Mouse (Mus musculus): Measurements from ENCODE around the gene Dbil5. TPM values are rescaled to one million over a fixed set of nuclear protein-coding genes. Genes with fewer than 3 reads are reported as not detected.
"Not testable (repeated sequence)": the region's sequence is repeated elsewhere in the genome, so short reads cannot be mapped to it uniquely, and the experiment has no call there.

Dbil5 gene
- total RNA-seq, 2 experiments from 2014 or later, result 1.5 to 2.2 TPM

GRCm38 (mm10) chr11:76201761-76202674, 15.4 kb upstream of the Dbil5 start:
- intact Hi-C loops (cut with DNase I), result loop anchor here (1.0 kb wide), 1 partner anchor 23 kb away; the partner anchor contains the start of genes Fam57a and Vps53
- Histone ChIP-seq H3K27ac (peak overlapping the region; percentile 79), H3K4me3 (peak overlapping the region; percentile 76)
- TF ChIP-seq CTCF (IDR thresholded peaks at IDR 0.05), result no peak
- DNase-seq (ENCODE audit: extremely low spot score in 1 of 2, low spot score in 2 of 2), result peak; percentile 85 to 89

GRCm38 (mm10) chr11:76206793-76207192, 10.6 kb upstream of the Dbil5 start:
- TF ChIP-seq CTCF (IDR thresholded peaks at IDR 0.05), result no peak
- H3K4me3 ChIP-seq, result no peak overlapping the region
- intact Hi-C loops (cut with DNase I), result no loop called here
- DNase-seq (ENCODE audit: extremely low spot score in 1 of 2, low spot score in 2 of 2), result no peak
- no peak overlapping the region for H3K27ac ChIP-seq

- intact Hi-C loops (cut with DNase I), result no loop called here
- no peak for DNase-seq (ENCODE audit: extremely low spot score in 1 of 2, low spot score in 2 of 2)
- no peak overlapping the region for H3K27ac ChIP-seq
- no peak for TF ChIP-seq CTCF (IDR thresholded peaks at IDR 0.05)
- no peak overlapping the region for H3K4me3 ChIP-seq
These were observed 7.0 kb upstream of the Dbil5 start for GRCm38 (mm10) chr11:76210228-76210985.

GRCm38 (mm10) chr11:76211595-76211994, 5.8 kb upstream of the Dbil5 start:
- H3K4me3 ChIP-seq; H3K27ac ChIP-seq; DNase-seq (ENCODE audit: extremely low spot score in 1 of 2, low spot score in 2 of 2); intact Hi-C loops (cut with DNase I): not testable (repeated sequence)

GRCm38 (mm10) chr11:76213841-76214240, 3.6 kb upstream of the Dbil5 start:
- TF ChIP-seq CTCF (IDR thresholded peaks at IDR 0.05), result no peak
- H3K27ac ChIP-seq, result no peak overlapping the region
- no peak for DNase-seq (ENCODE audit: extremely low spot score in 1 of 2, low spot score in 2 of 2)
- intact Hi-C loops (cut with DNase I), result no loop called here
- no peak overlapping the region for H3K4me3 ChIP-seq

- intact Hi-C loops (cut with DNase I), result no loop called here
- H3K27ac ChIP-seq, result no peak overlapping the region
- no peak for DNase-seq (ENCODE audit: extremely low spot score in 1 of 2, low spot score in 2 of 2)
- H3K4me3 ChIP-seq, result no peak overlapping the region
- TF ChIP-seq CTCF (IDR thresholded peaks at IDR 0.05), result no peak
These were observed 2.4 kb upstream of the Dbil5 start for GRCm38 (mm10) chr11:76215011-76215410.

- intact Hi-C loops (cut with DNase I), result no loop called here
These were observed 1.3 kb upstream of the Dbil5 start for GRCm38 (mm10) chr11:76216049-76216540.

GRCm38 (mm10) chr11:76216681-76217389, 573 bp upstream of the Dbil5 start:
- TF ChIP-seq CTCF (IDR thresholded peaks at IDR 0.05), result no peak
- intact Hi-C loops (cut with DNase I), result no loop called here

More at GRCm38 (mm10) chr11:76216049-76216540, 1.3 kb upstream of the Dbil5 start:
- no peak overlapping the region for H3K4me3 ChIP-seq
- TF ChIP-seq CTCF (IDR thresholded peaks at IDR 0.05), result no peak
- no peak for DNase-seq (ENCODE audit: extremely low spot score in 1 of 2, low spot score in 2 of 2)
- H3K27ac ChIP-seq, result no peak overlapping the region

GRCm38 (mm10) chr11:76224631-76225030, 7.2 kb downstream of the Dbil5 start:
- DNase-seq (ENCODE audit: extremely low spot score in 1 of 2, low spot score in 2 of 2), result no peak
- no peak for TF ChIP-seq CTCF (IDR thresholded peaks at IDR 0.05)
- H3K4me3 ChIP-seq, result no peak overlapping the region
- intact Hi-C loops (cut with DNase I), result no loop called here
- H3K27ac ChIP-seq, result no peak overlapping the region

More at GRCm38 (mm10) chr11:76216681-76217389, 573 bp upstream of the Dbil5 start:
- DNase-seq (ENCODE audit: extremely low spot score in 1 of 2, low spot score in 2 of 2), result peak in 1 of 2 experiments; percentile 22
- Histone ChIP-seq H3K4me3 (peak overlapping the region; percentile 89), H3K27ac (peak overlapping the region; percentile 94)

- H3K4me3 ChIP-seq, result no peak overlapping the region
- intact Hi-C loops (cut with DNase I), result no loop called here
- no peak for DNase-seq (ENCODE audit: extremely low spot score in 1 of 2, low spot score in 2 of 2)
- no peak overlapping the region for H3K27ac ChIP-seq
- TF ChIP-seq CTCF (IDR thresholded peaks at IDR 0.05), result no peak
These were observed 7.6 kb downstream of the Dbil5 start for GRCm38 (mm10) chr11:76225051-76225450.

GRCm38 (mm10) chr11:76236136-76236535, 18.7 kb downstream of the Dbil5 start:
- H3K27ac ChIP-seq, result no peak overlapping the region; the same call in 1 of the 2 replicates
- no peak for DNase-seq (ENCODE audit: extremely low spot score in 1 of 2, low spot score in 2 of 2)
- intact Hi-C loops (cut with DNase I), result no loop called here
- TF ChIP-seq CTCF (IDR thresholded peaks at IDR 0.05), result no peak
- no peak overlapping the region for H3K4me3 ChIP-seq
